Mouse (Mus musculus): ENCODE results near the gene Unc79. TPM values are rescaled to one million over a fixed set of nuclear protein-coding genes. Genes with fewer than 3 reads are reported as not detected.

The Unc79 gene
- total and polyA plus RNA-seq, 3 experiments: 0.33 TPM; not detected in 2

DNA sequence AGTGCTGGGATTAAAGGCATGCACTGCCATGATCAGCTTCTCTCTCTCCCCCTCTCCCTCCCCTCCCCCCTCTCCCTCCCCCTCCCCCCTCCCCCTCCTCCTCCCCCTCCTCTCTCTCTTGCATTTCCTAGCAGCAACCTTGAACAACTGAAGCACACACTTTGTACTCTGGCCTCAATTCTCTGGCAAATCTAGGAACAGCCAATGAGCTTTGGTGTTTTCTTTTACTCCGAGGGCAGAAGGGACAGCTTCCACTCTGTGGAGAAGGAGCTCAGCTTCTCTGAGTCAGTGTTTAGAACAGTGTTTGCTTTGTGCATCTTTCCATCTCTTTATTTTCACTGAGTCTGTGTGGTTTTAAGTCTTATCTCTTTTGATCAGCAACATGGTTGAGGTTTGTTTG, 12.8 kb upstream of the Unc79 start:
- DNase-seq (ENCODE audit: low spot score) (no peak), ATAC-seq (ENCODE audit: extremely low read depth, insufficient number of reproducible peaks, low FRiP score, poor library complexity, severe bottlenecking) (no peak)
- no peaks in the 10 kb centered on the region for H3K4me1 ChIP-seq (ENCODE audit: insufficient read depth, low read depth, low read length)
- TF ChIP-seq POLR2AphosphoS5 (IDR thresholded peaks at IDR 0.05; ENCODE audit: insufficient replicate concordance, low read depth, low read length) (no peak), TAL1 (conservative IDR thresholded peaks at IDR 0.05; ENCODE audit: low read depth, low read length) (no peak), GATA1 (IDR thresholded peaks at IDR 0.05; ENCODE audit: borderline replicate concordance, low read length) (no peak), GATA2 (IDR thresholded peaks at IDR 0.05; ENCODE audit: borderline replicate concordance, low read depth, low read length) (no peak), CTCF (IDR thresholded peaks at IDR 0.05; ENCODE audit: low read depth, low read length) (no peak)
- no peaks in the 10 kb centered on the region; the same call in 1 of the 2 replicates for H3K9me3 ChIP-seq (replicated peaks)
- H3K27me3 ChIP-seq (ENCODE audit: insufficient read depth, low read length): no peaks in the 10 kb centered on the region
- no peak overlapping the region for H3K4me3 ChIP-seq (ENCODE audit: low read depth, low read length)
- no peaks in the 10 kb centered on the region for H3K36me3 ChIP-seq (replicated peaks)

- DNase-seq (ENCODE audit: low spot score) (no peak), ATAC-seq (ENCODE audit: extremely low read depth, insufficient number of reproducible peaks, low FRiP score, poor library complexity, severe bottlenecking) (no peak)
- no peaks in the 10 kb centered on the region; the same call in 1 of the 2 replicates for H3K27me3 ChIP-seq (ENCODE audit: insufficient read depth, low read length)
- no peak overlapping the region for H3K4me3 ChIP-seq (ENCODE audit: low read depth, low read length)
- TF ChIP-seq TAL1 (conservative IDR thresholded peaks at IDR 0.05; ENCODE audit: low read depth, low read length) (no peak), GATA2 (IDR thresholded peaks at IDR 0.05; ENCODE audit: borderline replicate concordance, low read depth, low read length) (no peak), CTCF (IDR thresholded peaks at IDR 0.05; ENCODE audit: low read depth, low read length) (no peak), GATA1 (IDR thresholded peaks at IDR 0.05; ENCODE audit: borderline replicate concordance, low read length) (no peak), POLR2AphosphoS5 (IDR thresholded peaks at IDR 0.05; ENCODE audit: insufficient replicate concordance, low read depth, low read length) (no peak)
- H3K4me1 ChIP-seq (ENCODE audit: insufficient read depth, low read depth, low read length): no peaks in the 10 kb centered on the region
- peaks cover 22% of the 10 kb centered on the region for H3K9me3 ChIP-seq (replicated peaks)
- no peaks in the 10 kb centered on the region for H3K36me3 ChIP-seq (replicated peaks)
Measured at GRCm38 (mm10) chr12:102945571-102945970, 3.1 kb upstream of the Unc79 start.

DNA sequence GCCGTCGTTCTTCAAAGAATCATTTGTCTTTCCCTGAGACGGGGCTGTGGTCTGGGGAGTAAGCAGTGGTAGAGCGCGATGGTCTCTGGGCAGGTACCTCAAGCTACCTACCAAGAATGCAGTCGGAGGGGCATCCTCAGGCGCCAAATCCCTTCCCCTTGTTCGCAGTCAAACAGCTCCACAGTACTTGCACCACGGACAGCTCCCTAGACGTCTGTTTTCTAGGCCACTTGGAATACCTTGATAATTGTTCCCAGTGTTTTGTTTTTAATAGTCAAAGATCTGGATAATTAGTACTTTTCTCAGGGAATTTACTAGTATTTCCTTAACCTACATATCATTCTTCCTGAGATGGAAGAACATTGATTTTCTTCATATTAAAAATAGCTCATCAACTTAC, 833 bp upstream of the Unc79 start:
- H3K9me3 ChIP-seq (replicated peaks): peaks cover 22% of the 10 kb centered on the region
- H3K36me3 ChIP-seq (replicated peaks): no peaks in the 10 kb centered on the region
- H3K4me1 ChIP-seq (ENCODE audit: insufficient read depth, low read depth, low read length): no peaks in the 10 kb centered on the region
- TF ChIP-seq GATA2 (IDR thresholded peaks at IDR 0.05; ENCODE audit: borderline replicate concordance, low read depth, low read length): no peak
- no peak for TF ChIP-seq CTCF (IDR thresholded peaks at IDR 0.05; ENCODE audit: low read depth, low read length)
- no peak for TF ChIP-seq POLR2AphosphoS5 (IDR thresholded peaks at IDR 0.05; ENCODE audit: insufficient replicate concordance, low read depth, low read length)
- DNase-seq (ENCODE audit: low spot score): no peak
- H3K27me3 ChIP-seq (ENCODE audit: insufficient read depth, low read length): no peaks in the 10 kb centered on the region; the same call in 1 of the 2 replicates
- no peak overlapping the region for H3K4me3 ChIP-seq (ENCODE audit: low read depth, low read length)
- no peak for ATAC-seq (ENCODE audit: extremely low read depth, insufficient number of reproducible peaks, low FRiP score, poor library complexity, severe bottlenecking)

- Histone ChIP-seq H3K27me3 (ENCODE audit: insufficient read depth, low read length) (no peaks in the 10 kb centered on the region; the same call in 1 of the 2 replicates), H3K36me3 (replicated peaks) (no peaks in the 10 kb centered on the region), H3K4me1 (ENCODE audit: insufficient read depth, low read depth, low read length) (no peaks in the 10 kb centered on the region), H3K9me3 (replicated peaks) (peaks cover 22% of the 10 kb centered on the region), H3K4me3 (ENCODE audit: low read depth, low read length) (no peak overlapping the region)
- DNase-seq (ENCODE audit: low spot score) (no peak), ATAC-seq (ENCODE audit: extremely low read depth, insufficient number of reproducible peaks, low FRiP score, poor library complexity, severe bottlenecking) (no peak)
- TF ChIP-seq CTCF (IDR thresholded peaks at IDR 0.05; ENCODE audit: low read depth, low read length) (no peak), POLR2AphosphoS5 (IDR thresholded peaks at IDR 0.05; ENCODE audit: insufficient replicate concordance, low read depth, low read length) (no peak), GATA2 (IDR thresholded peaks at IDR 0.05; ENCODE audit: borderline replicate concordance, low read depth, low read length) (no peak), TAL1 (conservative IDR thresholded peaks at IDR 0.05; ENCODE audit: low read depth, low read length) (no peak), GATA1 (IDR thresholded peaks at IDR 0.05; ENCODE audit: borderline replicate concordance, low read length) (no peak)
Measured at GRCm38 (mm10) chr12:102949395-102950208, 943 bp downstream of the Unc79 start.

- ATAC-seq (ENCODE audit: extremely low read depth, insufficient number of reproducible peaks, low FRiP score, poor library complexity, severe bottlenecking) (no peak), DNase-seq (ENCODE audit: low spot score) (no peak)
- Histone ChIP-seq H3K9me3 (replicated peaks) (peaks cover 18% of the 10 kb centered on the region), H3K4me1 (ENCODE audit: insufficient read depth, low read depth, low read length) (no peaks in the 10 kb centered on the region), H3K4me3 (ENCODE audit: low read depth, low read length) (no peak overlapping the region), H3K27me3 (ENCODE audit: insufficient read depth, low read length) (no peaks in the 10 kb centered on the region), H3K36me3 (replicated peaks) (no peaks in the 10 kb centered on the region)
- no peak for TF ChIP-seq POLR2AphosphoS5 (IDR thresholded peaks at IDR 0.05; ENCODE audit: insufficient replicate concordance, low read depth, low read length)
- TF ChIP-seq TAL1 (conservative IDR thresholded peaks at IDR 0.05; ENCODE audit: low read depth, low read length): no peak
- TF ChIP-seq CTCF (IDR thresholded peaks at IDR 0.05; ENCODE audit: low read depth, low read length): no peak
- no peak for TF ChIP-seq GATA1 (IDR thresholded peaks at IDR 0.05; ENCODE audit: borderline replicate concordance, low read length)
- no peak for TF ChIP-seq GATA2 (IDR thresholded peaks at IDR 0.05; ENCODE audit: borderline replicate concordance, low read depth, low read length)
Measured at GRCm38 (mm10) chr12:102960051-102960775, 11.6 kb downstream of the Unc79 start.

GRCm38 (mm10) chr12:102961066-102961465, 12.4 kb downstream of the Unc79 start:
- no peak for ATAC-seq (ENCODE audit: extremely low read depth, insufficient number of reproducible peaks, low FRiP score, poor library complexity, severe bottlenecking)
- TF ChIP-seq CTCF (IDR thresholded peaks at IDR 0.05; ENCODE audit: low read depth, low read length) (no peak), GATA2 (IDR thresholded peaks at IDR 0.05; ENCODE audit: borderline replicate concordance, low read depth, low read length) (no peak), GATA1 (IDR thresholded peaks at IDR 0.05; ENCODE audit: borderline replicate concordance, low read length) (no peak), TAL1 (conservative IDR thresholded peaks at IDR 0.05; ENCODE audit: low read depth, low read length) (no peak), POLR2AphosphoS5 (IDR thresholded peaks at IDR 0.05; ENCODE audit: insufficient replicate concordance, low read depth, low read length) (no peak)

More at GRCm38 (mm10) chr12:102961066-102961465, 12.4 kb downstream of the Unc79 start:
- no peak for DNase-seq (ENCODE audit: low spot score)
- Histone ChIP-seq H3K9me3 (replicated peaks) (peaks cover 16% of the 10 kb centered on the region), H3K36me3 (replicated peaks) (no peaks in the 10 kb centered on the region), H3K27me3 (ENCODE audit: insufficient read depth, low read length) (no peaks in the 10 kb centered on the region), H3K4me1 (ENCODE audit: insufficient read depth, low read depth, low read length) (no peaks in the 10 kb centered on the region), H3K4me3 (ENCODE audit: low read depth, low read length) (no peak overlapping the region)
